Mouse (Mus musculus): ENCODE data around the gene Olfr854. TPM values are rescaled to one million over a fixed set of nuclear protein-coding genes. Genes with fewer than 3 reads are reported as not detected.

The Olfr854 gene
- not detected for polyA plus RNA-seq (2017; shearing (Covaris generic))

DNA sequence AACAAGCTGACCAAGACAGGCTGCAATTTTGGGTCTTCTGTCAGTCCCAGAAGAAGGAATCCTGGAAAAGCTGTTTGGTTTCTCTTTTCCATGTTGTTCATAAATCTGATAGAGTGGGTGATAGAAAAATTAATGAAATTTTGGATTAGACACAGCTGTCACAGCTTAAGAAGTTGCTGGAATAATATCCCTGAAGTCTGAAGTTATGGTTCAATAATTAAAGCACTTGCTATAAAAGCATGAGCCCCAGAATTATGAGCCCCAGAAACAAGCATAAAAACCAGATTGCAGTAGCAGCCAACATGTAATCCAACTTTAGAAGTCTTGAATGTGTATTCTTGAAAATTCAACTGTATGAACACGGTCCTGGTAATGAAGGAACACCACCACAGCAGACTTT, at the start of gene Olfr854:
TSS of gene Olfr854 (minus strand) at position 101 of the 400 bp plus-strand sequence.

DNA sequence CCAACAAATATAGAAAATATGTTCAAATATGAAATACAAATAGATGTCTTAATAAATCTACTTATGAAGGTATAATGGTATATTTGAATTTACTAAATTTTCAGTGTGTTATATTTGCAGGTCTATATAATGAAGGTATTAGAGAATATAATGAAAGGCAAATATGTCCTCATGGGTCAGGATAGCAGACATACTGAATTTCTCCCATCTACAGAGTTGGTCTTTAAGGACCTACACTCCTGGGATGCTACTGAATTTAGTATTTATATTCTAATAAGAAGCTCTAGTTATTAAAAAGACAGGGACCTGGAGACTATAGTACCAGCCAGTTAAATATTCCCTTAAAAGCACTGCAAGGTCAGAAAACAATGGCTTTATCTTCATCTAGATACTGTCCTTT, 15.1 kb upstream of the Olfr854 start, which contains the start of gene Olfr855:
TSS of gene Olfr855 (plus strand) at position 301 of the 400 bp plus-strand sequence.

DNA sequence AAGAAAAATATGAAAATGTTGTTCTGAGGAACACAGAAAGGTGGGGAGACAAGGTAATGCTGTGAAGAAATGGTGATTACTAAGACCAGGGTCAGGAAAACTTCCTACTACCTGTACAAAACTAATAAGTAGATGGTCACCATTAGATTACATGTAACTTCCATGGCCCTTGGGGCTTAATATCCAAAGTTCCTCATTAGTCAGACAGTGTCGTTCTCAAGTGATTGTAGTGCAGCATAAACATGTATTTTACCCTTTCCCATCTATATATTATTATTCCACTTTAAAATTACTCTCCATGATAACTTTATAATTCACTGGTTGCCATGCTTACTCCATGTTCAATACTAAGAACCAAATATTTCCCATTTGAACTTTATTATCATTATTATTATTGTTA, 26.2 kb downstream of the Olfr854 start, which contains the start of gene Olfr853:
TSS of gene Olfr853 (minus strand) at position 101 of the 400 bp plus-strand sequence.

Other genes with a start within 250 kb of the Olfr854 start
- not detected for gene Olfr845, start 230.9 kb downstream of the Olfr854 start, polyA plus RNA-seq (2017; shearing (Covaris generic))
- gene Olfr846, start 203.4 kb downstream of the Olfr854 start, polyA plus RNA-seq (2017; shearing (Covaris generic)), result not detected
- gene Olfr847, start 188.7 kb downstream of the Olfr854 start, polyA plus RNA-seq (2017; shearing (Covaris generic)), result not detected
- gene Olfr849, start 127.1 kb downstream of the Olfr854 start, polyA plus RNA-seq (2017; shearing (Covaris generic)), result not detected
- gene Olfr850, start 89.1 kb downstream of the Olfr854 start, polyA plus RNA-seq (2017; shearing (Covaris generic)), result not detected
- not detected for gene Olfr851, start 74.1 kb downstream of the Olfr854 start, polyA plus RNA-seq (2017; shearing (Covaris generic))
- gene Olfr853, start 26.3 kb downstream of the Olfr854 start, polyA plus RNA-seq (2017; shearing (Covaris generic)), result not detected
- not detected for gene Olfr855, start 15.2 kb upstream of the Olfr854 start, polyA plus RNA-seq (2017; shearing (Covaris generic))
- 25.3 TPM for gene Zfp317, start 54.7 kb upstream of the Olfr854 start, polyA plus RNA-seq (2017; shearing (Covaris generic))
- gene Olfr857, start 142.1 kb upstream of the Olfr854 start, polyA plus RNA-seq (2017; shearing (Covaris generic)), result not detected
- not detected for gene Olfr58, start 212.9 kb upstream of the Olfr854 start, polyA plus RNA-seq (2017; shearing (Covaris generic))
- gene Olfr859, start 237.5 kb upstream of the Olfr854 start, polyA plus RNA-seq (2017; shearing (Covaris generic)), result not detected

Measured in effector memory CD4-positive, alpha-beta T cell, adult 7 months (primary cell).